Mouse (Mus musculus) MEL (cell line): ENCODE measurements around the gene Entpd3.

Experiments
- CHD2 ChIP-seq: IDR thresholded peaks from 2 replicates; pipeline ENCODE4 v1.6.1; 2011; ENCODE audit warnings: low read length, improper control_type of control experiment
- CTCF ChIP-seq, 3 experiments: IDR thresholded peaks in 2 of 3; conservative IDR thresholded peaks in 1 of 3; 2 replicates each; pipeline ENCODE4 v1.5.1; 2011 to 2012; ENCODE audit warnings: low read length in 3 of 3, low read depth in 2 of 3, mild to moderate bottlenecking in 2 of 3, improper control_type of control experiment in 1 of 3, inconsistent platforms in 1 of 3, mixed read lengths in 1 of 3, moderate library complexity in 1 of 3; ENCODE audit not compliant: control insufficient read depth in 1 of 3, insufficient read depth in 1 of 3, poor library complexity in 1 of 3, severe bottlenecking in 1 of 3
- E2F4 ChIP-seq: IDR thresholded peaks from 2 replicates; pipeline ENCODE4 v1.6.1; 2011; ENCODE audit warnings: low read depth, low read length, improper control_type of control experiment, borderline replicate concordance
- EP300 ChIP-seq, 2 experiments: IDR thresholded peaks; 2 replicates each; pipeline ENCODE4 v1.6.1; 2011; ENCODE audit warnings: improper control_type of control experiment in 2 of 2, low read length in 2 of 2, low read depth in 1 of 2, mild to moderate bottlenecking in 1 of 2
- GABPA ChIP-seq: IDR thresholded peaks from 2 replicates; pipeline ENCODE4 v1.6.1; 2012; ENCODE audit warnings: low read depth, mild to moderate bottlenecking, inconsistent platforms, low read length, improper control_type of control experiment, moderate library complexity
- HCFC1 ChIP-seq: IDR thresholded peaks from 2 replicates; pipeline ENCODE4 v1.6.1; 2012; ENCODE audit warnings: low read depth, mild to moderate bottlenecking, inconsistent platforms, low read length, improper control_type of control experiment, moderate library complexity
- JUND ChIP-seq: IDR thresholded peaks from 2 replicates; pipeline ENCODE4 v1.6.1; 2011; ENCODE audit warnings: low read depth, mild to moderate bottlenecking, improper control_type of control experiment, low read length
- MAX ChIP-seq: IDR thresholded peaks from 2 replicates; pipeline ENCODE4 v1.6.1; 2011; ENCODE audit warnings: low read length, improper control_type of control experiment
- POLR2A ChIP-seq, 2 experiments: IDR thresholded peaks; 2 replicates each; pipeline ENCODE4 v1.6.1; 2011 to 2012; ENCODE audit warnings: low read length in 2 of 2, mild to moderate bottlenecking in 2 of 2, control low read depth in 1 of 2, improper control_type of control experiment in 1 of 2, low read depth in 1 of 2, moderate library complexity in 1 of 2; ENCODE audit not compliant: control insufficient read depth in 1 of 2, insufficient read depth in 1 of 2, poor library complexity in 1 of 2
- POLR2AphosphoS5 ChIP-seq: IDR thresholded peaks from 2 replicates; pipeline ENCODE4 v1.6.1; 2012; ENCODE audit warnings: low read depth, borderline replicate concordance, mild to moderate bottlenecking, inconsistent platforms, low read length, moderate library complexity, mixed read lengths
- RAD21 ChIP-seq: IDR thresholded peaks from 2 replicates; pipeline ENCODE4 v1.6.1; 2011; ENCODE audit warnings: mild to moderate bottlenecking, low read depth, low read length, improper control_type of control experiment
- RCOR1 ChIP-seq: IDR thresholded peaks from 2 replicates; pipeline ENCODE4 v1.6.1; 2012; ENCODE audit warnings: low read depth, mild to moderate bottlenecking, inconsistent platforms, low read length, improper control_type of control experiment
- TCF12 ChIP-seq: IDR thresholded peaks from 2 replicates; pipeline ENCODE4 v1.6.1; 2014; ENCODE audit warnings: low read depth, mild to moderate bottlenecking, inconsistent platforms, low read length, improper control_type of control experiment, moderate library complexity
- UBTF ChIP-seq: IDR thresholded peaks from 2 replicates; pipeline ENCODE4 v1.6.1; 2012; ENCODE audit warnings: low read depth, mild to moderate bottlenecking, inconsistent platforms, low read length, improper control_type of control experiment, moderate library complexity, borderline replicate concordance; ENCODE audit not compliant: insufficient read depth

GRCm38 (mm10) chr9:120493781-120494180 is 45.8 kb upstream of the Entpd3 start:
- no peak for TF ChIP-seq EP300 (IDR thresholded peaks at IDR 0.05; ENCODE audit: low read depth in 1 of 2, low read length in 2 of 2)
- TF ChIP-seq GABPA = no peak
- TF ChIP-seq JUND = no peak
- no peak for TF ChIP-seq POLR2A (IDR thresholded peaks at IDR 0.05; ENCODE audit: control insufficient read depth in 1 of 2, insufficient read depth in 1 of 2, low read depth in 1 of 2, low read length in 2 of 2, poor library complexity in 1 of 2)
- no peak for TF ChIP-seq MAX
- no peak for TF ChIP-seq E2F4
- no peak for TF ChIP-seq RAD21
- TF ChIP-seq HCFC1 = no peak
- TF ChIP-seq POLR2AphosphoS5 = no peak
- no peak for TF ChIP-seq TCF12
- no peak for TF ChIP-seq CTCF (IDR thresholded peaks at IDR 0.05 in 2 of 3, conservative IDR thresholded peaks at IDR 0.05 in 1 of 3; ENCODE audit: control insufficient read depth in 1 of 3, insufficient read depth in 1 of 3, low read depth in 2 of 3, low read length in 3 of 3, poor library complexity in 1 of 3, severe bottlenecking in 1 of 3)
- TF ChIP-seq CHD2 = no peak
- no peak for TF ChIP-seq UBTF
- no peak for TF ChIP-seq RCOR1
